Mouse (Mus musculus) spleen, adult 2 months (tissue): ENCODE measurements around the gene Vamp2. TPM values are rescaled to one million over a fixed set of nuclear protein-coding genes. Genes with fewer than 3 reads are reported as not detected.
A peak's percentile ranks its signal among the peaks of the same experiment; 100 is the strongest.
"Not testable (repeated sequence)": the region's sequence is repeated elsewhere in the genome, so short reads cannot be mapped to it uniquely, and the experiment has no call there.

Source experiments
- DNase-seq, 2 experiments: peaks; one replicate each; pipeline versions ENCODE4 v3.0.0 to v3.0.0-alpha.2; 2012 to 2021; ENCODE audit warnings: low spot score in 2 of 2, low read depth in 1 of 2
- H3K27ac ChIP-seq: fragments of 200-500 bp; 2 replicates; pipeline ENCODE4 v1.5.1; 2012; ENCODE audit warnings: low read length, inconsistent platforms; ENCODE audit not compliant: insufficient read depth
- H3K27me3 ChIP-seq: fragments of 200-500 bp; 2 replicates; pipeline ENCODE4 v1.6.1; 2012; ENCODE audit warnings: mild to moderate bottlenecking, moderate library complexity, low read length, inconsistent platforms; ENCODE audit not compliant: control insufficient read depth, insufficient read depth
- H3K36me3 ChIP-seq: fragments of 200-500 bp; 2 replicates; pipeline ENCODE4 v1.6.1; 2012; ENCODE audit warnings: mild to moderate bottlenecking, low read length, inconsistent platforms; ENCODE audit not compliant: control insufficient read depth, insufficient read depth
- H3K4me1 ChIP-seq: fragments of 200-500 bp; 2 replicates; pipeline ENCODE4 v1.6.1; 2011; ENCODE audit warnings: inconsistent platforms; ENCODE audit not compliant: control insufficient read depth, insufficient read depth, insufficient read length
- H3K4me3 ChIP-seq: fragments of 200-500 bp; 2 replicates; pipeline ENCODE4 v1.5.1; 2011; ENCODE audit warnings: mild to moderate bottlenecking, inconsistent platforms; ENCODE audit not compliant: insufficient read depth, insufficient read length; ENCODE audit errors: extremely low read depth
- CTCF ChIP-seq: fragments of 200-500 bp; IDR thresholded peaks from 2 replicates; pipeline ENCODE4 v1.5.1; 2011; ENCODE audit warnings: mild to moderate bottlenecking, inconsistent platforms; ENCODE audit not compliant: insufficient read depth, insufficient read length, insufficient replicate concordance; ENCODE audit errors: extremely low read depth
- POLR2A ChIP-seq: fragments of 200-500 bp; IDR thresholded peaks from 2 replicates; pipeline ENCODE4 v1.6.1; 2011; ENCODE audit warnings: low read depth, low read length, inconsistent platforms
- WGBS: fragments of 180-500 bp; shearing (Covaris S2); methylation state at CpG from one replicate; pipeline ENCODE4 v1.1.7; 2018; 5-methylcytosine and 5-hydroxymethylcytosine counted together
- polyA plus RNA-seq: library from polyadenylated mRNA; depleted of rRNA; stranded (reverse); fragments of >200 nt; gene quantifications from 2 replicates; pipeline ENCODE4 v1.2.3, GENCODE M21; 2012

Gene Vamp2
- polyA plus RNA-seq, 1 experiment: 94.2 TPM

GRCm38 (mm10) chr11:69089616-69090290 lies 1.5 kb downstream of the Vamp2 start:
- Histone ChIP-seq H3K4me3 (peak overlapping the region; percentile 72; the same call in 1 of the 2 replicates), H3K27me3 (no peaks in the 10 kb centered on the region), H3K27ac (no peak overlapping the region), H3K36me3 (peaks cover 8% of the 10 kb centered on the region), H3K4me1 (peaks cover 11% of the 10 kb centered on the region; the same call in 1 of the 2 replicates)
- WGBS: 88% methylated on average over 12 of the region's 12 CpGs
- DNase-seq: no peak
- TF ChIP-seq CTCF: no peak
- TF ChIP-seq POLR2A: no peak

GRCm38 (mm10) chr11:69090367-69090766 lies 2.1 kb downstream of the Vamp2 start:
- peaks cover 8% of the 10 kb centered on the region for H3K36me3 ChIP-seq
- H3K27ac ChIP-seq: no peak overlapping the region
- no peak for TF ChIP-seq CTCF
- TF ChIP-seq POLR2A: no peak
- no peaks in the 10 kb centered on the region for H3K27me3 ChIP-seq
- DNase-seq: no peak
- no peak overlapping the region for H3K4me3 ChIP-seq
- WGBS: 84% methylated on average over 6 of the region's 6 CpGs
- H3K4me1 ChIP-seq: peaks cover 11% of the 10 kb centered on the region; the same call in 1 of the 2 replicates

GRCm38 (mm10) chr11:69091566-69092385 lies 3.5 kb downstream of the Vamp2 start:
- TF ChIP-seq POLR2A: no peak
- no peak for TF ChIP-seq CTCF
- H3K4me3 ChIP-seq: no peak overlapping the region
- 76% methylated on average over 7 of the region's 7 CpGs for WGBS
- peaks cover 13% of the 10 kb centered on the region; the same call in 1 of the 2 replicates for H3K4me1 ChIP-seq
- H3K27me3 ChIP-seq: no peaks in the 10 kb centered on the region
- DNase-seq: no peak
- peaks cover 8% of the 10 kb centered on the region for H3K36me3 ChIP-seq
- H3K27ac ChIP-seq: no peak overlapping the region

- WGBS: 6% methylated on average over 3 of the region's 3 CpGs
- peaks cover 8% of the 10 kb centered on the region for H3K36me3 ChIP-seq
- DNase-seq: peak; percentile 67 to 91
- TF ChIP-seq CTCF (peak; percentile 76; the same call in 1 of the 2 replicates), POLR2A (no peak)
- H3K27me3 ChIP-seq: no peaks in the 10 kb centered on the region
- peaks cover 19% of the 10 kb centered on the region for H3K4me1 ChIP-seq
- peak overlapping the region; percentile 3; the same call in 1 of the 2 replicates for H3K27ac ChIP-seq
- no peak overlapping the region for H3K4me3 ChIP-seq
Measured at GRCm38 (mm10) chr11:69092386-69092751, 4.1 kb downstream of the Vamp2 start.

GRCm38 (mm10) chr11:69092871-69093270 lies 4.6 kb downstream of the Vamp2 start:
- TF ChIP-seq POLR2A: no peak
- no peak for TF ChIP-seq CTCF
- Histone ChIP-seq H3K4me1 (peaks cover 24% of the 10 kb centered on the region), H3K27ac (peak overlapping the region; percentile 3; the same call in 1 of the 2 replicates), H3K4me3 (no peak overlapping the region), H3K36me3 (peaks cover 8% of the 10 kb centered on the region), H3K27me3 (no peaks in the 10 kb centered on the region)
- 82% methylated on average over 4 of the region's 4 CpGs for WGBS
- no peak for DNase-seq

GRCm38 (mm10) chr11:69093856-69094255 lies 5.6 kb downstream of the Vamp2 start:
- not testable (repeated sequence) for H3K4me3 ChIP-seq, DNase-seq, H3K36me3 ChIP-seq, H3K27me3 ChIP-seq, H3K27ac ChIP-seq
- H3K4me1 ChIP-seq: peaks cover 30% of the 10 kb centered on the region
- 90% methylated on average over 7 of the region's 7 CpGs for WGBS

GRCm38 (mm10) chr11:69094697-69095429 lies 6.6 kb downstream of the Vamp2 start, which contains the start of gene Per1:
Per1 (plus strand) TSS chr11:69095217.
- DNase-seq: peak; percentile 99 to 100
- H3K27me3 ChIP-seq: no peaks in the 10 kb centered on the region
- under 1% methylated on average over 37 of the region's 37 CpGs for WGBS
- H3K4me3 ChIP-seq: peak within 1 kb of the TSS; percentile 70
- peaks cover 6% of the 10 kb centered on the region for H3K36me3 ChIP-seq
- H3K4me1 ChIP-seq: peaks cover 22% of the 10 kb centered on the region
- H3K27ac ChIP-seq: peak within 1 kb of the TSS; percentile 92
- no peak for TF ChIP-seq CTCF
- peak; percentile 66 for TF ChIP-seq POLR2A
